Mouse (Mus musculus) myocyte (in vitro differentiated cells): ENCODE data around the gene Rbm5. TPM values are rescaled to one million over a fixed set of nuclear protein-coding genes. Genes with fewer than 3 reads are reported as not detected.

Source experiments
- H3K27me3 ChIP-seq: one replicate; pipeline ENCODE4 v1.6.1; 2011; ENCODE audit not compliant: control insufficient read depth, insufficient read depth, insufficient read length
- H3K36me3 ChIP-seq: one replicate; pipeline ENCODE4 v1.6.1; 2011; ENCODE audit not compliant: control insufficient read depth, insufficient read depth
- H3K4me2 ChIP-seq: one replicate; pipeline ENCODE4 v1.6.1; 2011; ENCODE audit warnings: low read depth, control low read depth
- H3K4me3 ChIP-seq: one replicate; pipeline ENCODE4 v1.5.1; 2011; ENCODE audit warnings: mild to moderate bottlenecking, control low read depth, moderate library complexity
- H3K79me2 ChIP-seq: one replicate; pipeline ENCODE4 v1.6.1; 2011; ENCODE audit not compliant: control insufficient read depth, insufficient read depth
- H3ac ChIP-seq: one replicate; pipeline ENCODE4 v1.6.1; 2011; ENCODE audit not compliant: control insufficient read depth, insufficient read length
- CEBPB ChIP-seq: IDR thresholded peaks from 2 replicates; pipeline ENCODE4 v1.6.1; 2011; ENCODE audit warnings: mild to moderate bottlenecking, moderate library complexity; ENCODE audit not compliant: poor library complexity, insufficient read depth, severe bottlenecking
- E2F4 ChIP-seq: IDR thresholded peaks from one replicate; pipeline ENCODE4 v1.6.1; 2011; ENCODE audit warnings: mild to moderate bottlenecking, control low read depth, moderate library complexity; ENCODE audit not compliant: insufficient read depth
- MAX ChIP-seq: IDR thresholded peaks from one replicate; pipeline ENCODE4 v1.6.1; 2011; ENCODE audit warnings: low read depth, mild to moderate bottlenecking, control low read depth
- MYOD1 ChIP-seq, 3 experiments: IDR thresholded peaks; one replicate each; pipeline ENCODE4 v1.6.1; 2011; ENCODE audit warnings: control low read depth in 2 of 3, low read depth in 2 of 3, mild to moderate bottlenecking in 2 of 3, moderate library complexity in 1 of 3; ENCODE audit not compliant: insufficient read length in 2 of 3, control insufficient read depth in 1 of 3
- MYOG ChIP-seq, 3 experiments: IDR thresholded peaks; one replicate each; pipeline ENCODE4 v1.6.1; 2011; ENCODE audit warnings: control low read depth in 2 of 3, low read depth in 2 of 3, mild to moderate bottlenecking in 2 of 3; ENCODE audit not compliant: insufficient read length in 2 of 3, control insufficient read depth in 1 of 3, insufficient read depth in 1 of 3
- POLR2A ChIP-seq: IDR thresholded peaks from one replicate; pipeline ENCODE4 v1.6.1; 2011; ENCODE audit warnings: low read depth, mild to moderate bottlenecking, control low read depth, moderate library complexity; ENCODE audit not compliant: insufficient read length
- POLR2AphosphoS2 ChIP-seq: IDR thresholded peaks from one replicate; pipeline ENCODE4 v1.6.1; 2011; ENCODE audit warnings: low read depth, control low read depth; ENCODE audit not compliant: insufficient read length
- REST ChIP-seq: IDR thresholded peaks from one replicate; pipeline ENCODE4 v1.6.1; 2011; ENCODE audit warnings: mild to moderate bottlenecking, control low read depth, moderate library complexity; ENCODE audit not compliant: insufficient read depth, insufficient read length
- SRF ChIP-seq: IDR thresholded peaks from one replicate; pipeline ENCODE4 v1.6.1; 2011; ENCODE audit warnings: low read depth; ENCODE audit not compliant: control insufficient read depth, insufficient read length
- TCF12 ChIP-seq: IDR thresholded peaks from one replicate; pipeline ENCODE4 v1.6.1; 2011; ENCODE audit warnings: mild to moderate bottlenecking, control low read depth; ENCODE audit not compliant: poor library complexity, insufficient read depth, severe bottlenecking
- TCF3 ChIP-seq: IDR thresholded peaks from one replicate; pipeline ENCODE4 v1.6.1; 2011; ENCODE audit warnings: low read depth, control low read depth; ENCODE audit not compliant: insufficient read length
- USF1 ChIP-seq: IDR thresholded peaks from one replicate; pipeline ENCODE4 v1.6.1; 2011; ENCODE audit warnings: low read depth, mild to moderate bottlenecking, control low read depth, moderate library complexity
- polyA plus RNA-seq: library from polyadenylated mRNA; unstranded; fragments of >200 nt; fragmentation: generic; extraction: Trizol; gene quantifications from one replicate; pipeline ENCODE4 v1.2.1, GENCODE M21; 2012; ENCODE audit warnings: missing spikeins

The Rbm5 gene
- 37.6 TPM for polyA plus RNA-seq

GRCm38 (mm10) chr9:107770374-107771290 lies at the start of gene Rbm5:
TSS of gene Rbm5 (minus strand) at chr9:107770996.
- no peaks in the 10 kb centered on the region for H3K27me3 ChIP-seq
- H3K79me2 ChIP-seq = peaks cover 32% of the 10 kb centered on the region
- peaks cover 41% of the 10 kb centered on the region for H3K36me3 ChIP-seq
- peak within 1 kb of the TSS; percentile 90 for H3K4me2 ChIP-seq
- H3K4me3 ChIP-seq = peak within 1 kb of the TSS; percentile 100
- no peak for TF ChIP-seq REST
- no peak for TF ChIP-seq MYOD1 (IDR thresholded peaks at IDR 0.05; ENCODE audit: control insufficient read depth in 1 of 3, insufficient read length in 2 of 3, low read depth in 2 of 3)
- no peak for TF ChIP-seq SRF
- TF ChIP-seq POLR2AphosphoS2 = peak; percentile 91
- no peak for TF ChIP-seq E2F4
- peak; percentile 88 for TF ChIP-seq POLR2A
- H3ac ChIP-seq = peak within 1 kb of the TSS; percentile 89

- no peak overlapping the region for H3ac ChIP-seq
- H3K4me2 ChIP-seq = no peak overlapping the region
- H3K36me3 ChIP-seq = peaks cover 19% of the 10 kb centered on the region
- no peak overlapping the region for H3K4me3 ChIP-seq
- TF ChIP-seq POLR2A (no peak), MYOG (IDR thresholded peaks at IDR 0.05; ENCODE audit: control insufficient read depth in 1 of 3, insufficient read depth in 1 of 3, insufficient read length in 2 of 3, low read depth in 2 of 3) (no peak), TCF3 (no peak), MAX (no peak), CEBPB (no peak), USF1 (no peak), SRF (no peak), TCF12 (no peak), E2F4 (no peak), MYOD1 (IDR thresholded peaks at IDR 0.05; ENCODE audit: control insufficient read depth in 1 of 3, insufficient read length in 2 of 3, low read depth in 2 of 3) (no peak), REST (no peak), POLR2AphosphoS2 (no peak)
- no peaks in the 10 kb centered on the region for H3K79me2 ChIP-seq
- no peaks in the 10 kb centered on the region for H3K27me3 ChIP-seq
Measured at GRCm38 (mm10) chr9:107812132-107812531, 41.3 kb upstream of the Rbm5 start.

GRCm38 (mm10) chr9:107810985-107811384 lies 40.2 kb upstream of the Rbm5 start:
- peaks cover 19% of the 10 kb centered on the region for H3K36me3 ChIP-seq
- H3K79me2 ChIP-seq = no peaks in the 10 kb centered on the region
- no peak overlapping the region for H3K4me3 ChIP-seq
- H3ac ChIP-seq = no peak overlapping the region
- no peak for TF ChIP-seq MYOD1 (IDR thresholded peaks at IDR 0.05; ENCODE audit: control insufficient read depth in 1 of 3, insufficient read length in 2 of 3, low read depth in 2 of 3)
- TF ChIP-seq USF1 = no peak
- no peak for TF ChIP-seq POLR2AphosphoS2
- no peak for TF ChIP-seq SRF
- TF ChIP-seq TCF12 = no peak
- no peak for TF ChIP-seq MAX
- no peak for TF ChIP-seq TCF3
- no peak for TF ChIP-seq POLR2A
- no peak for TF ChIP-seq REST
- no peak for TF ChIP-seq CEBPB
- no peak for TF ChIP-seq MYOG (IDR thresholded peaks at IDR 0.05; ENCODE audit: control insufficient read depth in 1 of 3, insufficient read depth in 1 of 3, insufficient read length in 2 of 3, low read depth in 2 of 3)
- H3K27me3 ChIP-seq = no peaks in the 10 kb centered on the region
- no peak overlapping the region for H3K4me2 ChIP-seq

- peaks cover 52% of the 10 kb centered on the region for H3K36me3 ChIP-seq
- TF ChIP-seq E2F4 (no peak), TCF3 (no peak), REST (no peak), MYOD1 (IDR thresholded peaks at IDR 0.05; ENCODE audit: control insufficient read depth in 1 of 3, insufficient read length in 2 of 3, low read depth in 2 of 3) (no peak), MYOG (IDR thresholded peaks at IDR 0.05; ENCODE audit: control insufficient read depth in 1 of 3, insufficient read depth in 1 of 3, insufficient read length in 2 of 3, low read depth in 2 of 3) (no peak), SRF (no peak), TCF12 (no peak), POLR2AphosphoS2 (no peak), USF1 (no peak), MAX (no peak), CEBPB (no peak), POLR2A (no peak)
Measured at GRCm38 (mm10) chr9:107791714-107792113, 20.9 kb upstream of the Rbm5 start.

GRCm38 (mm10) chr9:107782536-107783203 lies 11.9 kb upstream of the Rbm5 start:
- peaks cover 60% of the 10 kb centered on the region for H3K36me3 ChIP-seq
- no peaks in the 10 kb centered on the region for H3K27me3 ChIP-seq
- H3K79me2 ChIP-seq = no peaks in the 10 kb centered on the region
- H3K4me2 ChIP-seq = no peak overlapping the region
- no peak overlapping the region for H3ac ChIP-seq
- no peak overlapping the region for H3K4me3 ChIP-seq
- TF ChIP-seq CEBPB (no peak), TCF3 (no peak), MAX (no peak), USF1 (no peak), MYOD1 (IDR thresholded peaks at IDR 0.05; ENCODE audit: control insufficient read depth in 1 of 3, insufficient read length in 2 of 3, low read depth in 2 of 3) (no peak), POLR2A (no peak), MYOG (IDR thresholded peaks at IDR 0.05; ENCODE audit: control insufficient read depth in 1 of 3, insufficient read depth in 1 of 3, insufficient read length in 2 of 3, low read depth in 2 of 3) (no peak), REST (no peak)

More at GRCm38 (mm10) chr9:107791714-107792113, 20.9 kb upstream of the Rbm5 start:
- Histone ChIP-seq H3K79me2 (no peaks in the 10 kb centered on the region), H3ac (no peak overlapping the region), H3K4me3 (no peak overlapping the region), H3K27me3 (no peaks in the 10 kb centered on the region), H3K4me2 (no peak overlapping the region)
